11 mouse cellular contexts compared by ENCODE assay signal in genomic region chr14:47987392-47988075, GRCm38 (mm10).
DNase-seq lines count a peak whose midpoint lies in the region; ATAC-seq lines count a peak whose summit lies in the region.
"Had no signal": no experiment of that assay in that cellular context is flagged by ENCODE, and none has a peak within 500 bp of the region (broad histone marks: within the 10 kb centered on the region; RNA-seq: fewer than 3 reads in every experiment).

No protein-coding gene starts in this region.

- no peak overlapping the region for H3K4me2 ChIP-seq in forebrain, embryonic 12.5 days

- H3K4me1 ChIP-seq in forebrain, embryonic 12.5 days, result peaks cover 15% of the 10 kb centered on the region
- peaks cover 23% of the 10 kb centered on the region for H3K4me1 ChIP-seq in forebrain, embryonic 10.5 days

- peak; percentile 58; the same call in 1 of the 2 replicates for ATAC-seq in forebrain, embryonic 12.5 days (ENCODE audit: low FRiP score)
- ATAC-seq in erythroid progenitor cell, adult 5-6 weeks (replicated peaks; ENCODE audit: low FRiP score, poor library complexity, severe bottlenecking), result no peak
- ATAC-seq: CD4-positive, CD25-positive, alpha-beta regulatory T cell, adult 4 months had no signal

- DNase-seq in forebrain, embryonic 10.5 days (ENCODE audit: extremely low spot score, low spot score), result no peak
- DNase-seq in left cerebral cortex, postnatal 4 days, result peak; percentile 32
- no peak for DNase-seq in left cerebral cortex, postnatal 25 days (ENCODE audit: low spot score in 2 of 2)
- DNase-seq in adipocyte (ENCODE audit: low spot score), result peak; percentile 82
- peak; percentile 36 for DNase-seq in gastrocnemius, postnatal 25 days
- no peak for DNase-seq in kidney, adult 8-10 months
- DNase-seq: thymus, postnatal 4 days had no signal

- intact Hi-C loops in left cerebral cortex, postnatal 4 days (cut with DNase I), result no loop called here
- intact Hi-C loops in left cerebral cortex, postnatal 25 days (cut with DNase I), result no loop called here

- no peak overlapping the region for H3K9ac ChIP-seq in forebrain, embryonic 12.5 days

- no peak overlapping the region for H3K4me3 ChIP-seq in forebrain, embryonic 12.5 days (replicated peaks)
- no peak overlapping the region for H3K4me3 ChIP-seq in forebrain, embryonic 10.5 days

- H3K9me3 ChIP-seq in forebrain, embryonic 12.5 days, result no peaks in the 10 kb centered on the region
- H3K9me3 ChIP-seq in forebrain, embryonic 10.5 days, result peaks cover 4% of the 10 kb centered on the region; the same call in 1 of the 2 replicates

- no peaks in the 10 kb centered on the region for H3K27me3 ChIP-seq in forebrain, embryonic 12.5 days
- H3K27me3 ChIP-seq in forebrain, embryonic 10.5 days (ENCODE audit: poor library complexity, severe bottlenecking), result no peaks in the 10 kb centered on the region

- H3K27ac ChIP-seq in forebrain, embryonic 12.5 days, result 0 out of 2 replicates have a peak overlapping the region, but pooled peaks have one; percentile 3
- no peak overlapping the region for H3K27ac ChIP-seq in forebrain, embryonic 10.5 days
- H3K27ac ChIP-seq: kidney, postnatal 0 days had no signal

- WGBS in forebrain, embryonic 12.5 days, result 49% methylated on average over 7 of the region's 7 CpGs
- 72% methylated on average over 7 of the region's 7 CpGs for WGBS in forebrain, embryonic 10.5 days

- no peaks in the 10 kb centered on the region for H3K36me3 ChIP-seq in forebrain, embryonic 12.5 days (replicated peaks)
- H3K36me3 ChIP-seq in forebrain, embryonic 10.5 days (replicated peaks), result no peaks in the 10 kb centered on the region

Comparison
In these comparisons a context has a peak if more than half of its experiments do, and no peak if none do; other contexts are left out.
1. DNase-seq: peak in left cerebral cortex, postnatal 4 days (single experiment), adipocyte (single experiment) and gastrocnemius, postnatal 25 days (single experiment); none in forebrain, embryonic 10.5 days (single experiment), left cerebral cortex, postnatal 25 days (0 of 2) and kidney, adult 8-10 months (0 of 2).